Mouse (Mus musculus): ENCODE results near the gene Zfp618. TPM values are rescaled to one million over a fixed set of nuclear protein-coding genes. Genes with fewer than 3 reads are reported as not detected.

Zfp618 gene
- polyA plus RNA-seq, 1 experiment, result 12.8 TPM

GRCm38 (mm10) chr4:63030157-63030556 is 64.8 kb downstream of the Zfp618 start:
- no peak overlapping the region for H3K27ac ChIP-seq (ENCODE audit: control insufficient read depth, insufficient read depth, low read depth, low read length)
- no peak for TF ChIP-seq CTCF (IDR thresholded peaks at IDR 0.05; ENCODE audit: control insufficient read depth, insufficient read depth, insufficient replicate concordance, low read depth, low read length)
- TF ChIP-seq POLR2A (IDR thresholded peaks at IDR 0.05; ENCODE audit: control insufficient read depth, low read depth, low read length), result no peak
- H3K36me3 ChIP-seq (ENCODE audit: control insufficient read depth, insufficient read depth, low read length), result no peaks in the 10 kb centered on the region
- H3K4me3 ChIP-seq (ENCODE audit: control insufficient read depth, low read depth, low read length), result no peak overlapping the region
- H3K4me1 ChIP-seq (ENCODE audit: control insufficient read depth, insufficient read depth, low read length), result no peaks in the 10 kb centered on the region
- H3K27me3 ChIP-seq (ENCODE audit: control insufficient read depth, insufficient read depth, low read length), result no peaks in the 10 kb centered on the region

DNA sequence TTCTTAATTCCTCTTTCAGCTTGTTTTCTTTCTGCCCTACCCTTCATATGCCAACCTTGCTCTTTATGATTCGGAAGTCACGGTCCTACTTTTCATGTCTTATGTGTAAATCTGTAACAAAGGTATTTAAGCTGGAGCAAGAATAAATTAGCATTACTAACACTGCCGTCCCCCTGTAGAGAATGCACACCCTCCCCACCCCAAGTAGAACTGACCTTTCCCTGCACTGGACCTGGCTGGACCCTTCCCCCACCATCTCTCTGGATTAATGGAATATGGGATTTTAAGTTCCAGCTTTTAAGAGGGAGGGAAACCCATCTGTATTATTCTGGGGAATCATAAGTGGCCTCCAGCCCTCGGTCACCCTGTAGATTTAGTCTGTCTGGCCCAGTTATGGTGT is 65.9 kb downstream of the Zfp618 start:
- Histone ChIP-seq H3K4me1 (ENCODE audit: control insufficient read depth, insufficient read depth, low read length) (no peaks in the 10 kb centered on the region), H3K27me3 (ENCODE audit: control insufficient read depth, insufficient read depth, low read length) (no peaks in the 10 kb centered on the region), H3K27ac (ENCODE audit: control insufficient read depth, insufficient read depth, low read depth, low read length) (no peak overlapping the region), H3K36me3 (ENCODE audit: control insufficient read depth, insufficient read depth, low read length) (no peaks in the 10 kb centered on the region), H3K4me3 (ENCODE audit: control insufficient read depth, low read depth, low read length) (no peak overlapping the region)
- TF ChIP-seq CTCF (IDR thresholded peaks at IDR 0.05; ENCODE audit: control insufficient read depth, insufficient read depth, insufficient replicate concordance, low read depth, low read length) (no peak), POLR2A (IDR thresholded peaks at IDR 0.05; ENCODE audit: control insufficient read depth, low read depth, low read length) (no peak)

GRCm38 (mm10) chr4:63032581-63033006 is 67.2 kb downstream of the Zfp618 start:
- no peak overlapping the region for H3K27ac ChIP-seq (ENCODE audit: control insufficient read depth, insufficient read depth, low read depth, low read length)
- no peaks in the 10 kb centered on the region for H3K27me3 ChIP-seq (ENCODE audit: control insufficient read depth, insufficient read depth, low read length)
- no peak for TF ChIP-seq CTCF (IDR thresholded peaks at IDR 0.05; ENCODE audit: control insufficient read depth, insufficient read depth, insufficient replicate concordance, low read depth, low read length)
- no peak for TF ChIP-seq POLR2A (IDR thresholded peaks at IDR 0.05; ENCODE audit: control insufficient read depth, low read depth, low read length)
- H3K4me1 ChIP-seq (ENCODE audit: control insufficient read depth, insufficient read depth, low read length), result no peaks in the 10 kb centered on the region
- H3K36me3 ChIP-seq (ENCODE audit: control insufficient read depth, insufficient read depth, low read length), result no peaks in the 10 kb centered on the region
- no peak overlapping the region for H3K4me3 ChIP-seq (ENCODE audit: control insufficient read depth, low read depth, low read length)

DNA sequence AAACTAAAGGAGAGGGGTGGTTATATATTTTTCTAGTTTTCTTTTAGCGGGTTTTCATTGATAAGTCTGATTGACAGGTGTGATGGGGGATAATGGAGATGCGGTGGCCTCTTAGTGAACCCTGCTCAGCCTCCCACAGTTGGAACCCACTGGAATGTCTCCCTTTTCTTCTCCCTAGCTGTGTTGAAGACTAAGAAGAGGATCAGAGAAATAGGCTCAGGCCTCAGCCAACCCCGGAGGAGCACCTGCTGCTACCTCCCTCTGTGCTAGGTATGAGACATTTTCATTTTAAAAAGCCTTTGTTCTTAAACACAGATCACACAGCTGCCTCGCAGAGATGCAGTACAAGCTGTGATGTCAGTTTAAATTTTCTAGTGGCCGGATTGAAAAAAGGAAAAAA is 68.4 kb downstream of the Zfp618 start:
- Histone ChIP-seq H3K27ac (ENCODE audit: control insufficient read depth, insufficient read depth, low read depth, low read length) (no peak overlapping the region), H3K27me3 (ENCODE audit: control insufficient read depth, insufficient read depth, low read length) (no peaks in the 10 kb centered on the region), H3K4me3 (ENCODE audit: control insufficient read depth, low read depth, low read length) (no peak overlapping the region), H3K36me3 (ENCODE audit: control insufficient read depth, insufficient read depth, low read length) (no peaks in the 10 kb centered on the region), H3K4me1 (ENCODE audit: control insufficient read depth, insufficient read depth, low read length) (no peaks in the 10 kb centered on the region)
- TF ChIP-seq POLR2A (IDR thresholded peaks at IDR 0.05; ENCODE audit: control insufficient read depth, low read depth, low read length) (no peak), CTCF (IDR thresholded peaks at IDR 0.05; ENCODE audit: control insufficient read depth, insufficient read depth, insufficient replicate concordance, low read depth, low read length) (no peak)

GRCm38 (mm10) chr4:63035991-63036390 is 70.6 kb downstream of the Zfp618 start:
- H3K36me3 ChIP-seq (ENCODE audit: control insufficient read depth, insufficient read depth, low read length), result no peaks in the 10 kb centered on the region
- TF ChIP-seq CTCF (IDR thresholded peaks at IDR 0.05; ENCODE audit: control insufficient read depth, insufficient read depth, insufficient replicate concordance, low read depth, low read length) (no peak), POLR2A (IDR thresholded peaks at IDR 0.05; ENCODE audit: control insufficient read depth, low read depth, low read length) (no peak)
- H3K27ac ChIP-seq (ENCODE audit: control insufficient read depth, insufficient read depth, low read depth, low read length), result no peak overlapping the region
- H3K4me3 ChIP-seq (ENCODE audit: control insufficient read depth, low read depth, low read length), result no peak overlapping the region
- no peaks in the 10 kb centered on the region for H3K4me1 ChIP-seq (ENCODE audit: control insufficient read depth, insufficient read depth, low read length)
- no peaks in the 10 kb centered on the region for H3K27me3 ChIP-seq (ENCODE audit: control insufficient read depth, insufficient read depth, low read length)

GRCm38 (mm10) chr4:63036790-63037189 is 71.4 kb downstream of the Zfp618 start:
- no peak for TF ChIP-seq CTCF (IDR thresholded peaks at IDR 0.05; ENCODE audit: control insufficient read depth, insufficient read depth, insufficient replicate concordance, low read depth, low read length)
- no peak for TF ChIP-seq POLR2A (IDR thresholded peaks at IDR 0.05; ENCODE audit: control insufficient read depth, low read depth, low read length)
- Histone ChIP-seq H3K4me1 (ENCODE audit: control insufficient read depth, insufficient read depth, low read length) (no peaks in the 10 kb centered on the region), H3K27ac (ENCODE audit: control insufficient read depth, insufficient read depth, low read depth, low read length) (no peak overlapping the region), H3K27me3 (ENCODE audit: control insufficient read depth, insufficient read depth, low read length) (no peaks in the 10 kb centered on the region), H3K36me3 (ENCODE audit: control insufficient read depth, insufficient read depth, low read length) (no peaks in the 10 kb centered on the region), H3K4me3 (ENCODE audit: control insufficient read depth, low read depth, low read length) (no peak overlapping the region)

DNA sequence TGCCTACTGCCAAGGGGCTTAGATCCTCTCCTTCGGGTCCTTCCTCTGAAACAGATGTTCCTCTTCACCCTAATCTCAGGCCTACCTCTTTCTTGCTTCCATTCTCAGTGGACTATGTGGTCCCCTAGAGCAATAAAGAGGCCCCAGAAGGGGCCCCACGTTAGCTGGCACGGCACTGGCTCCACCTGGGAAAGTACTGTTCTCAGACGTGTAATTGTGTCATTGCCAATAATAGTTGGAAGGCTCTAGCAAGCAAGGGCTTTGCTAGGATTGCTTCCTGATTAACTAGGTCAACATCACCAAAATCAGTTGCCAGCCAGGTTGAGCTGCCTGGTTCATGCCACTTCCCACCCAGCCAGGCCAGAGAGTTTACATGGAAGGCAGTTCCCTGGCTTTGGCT is 72.2 kb downstream of the Zfp618 start:
- no peak overlapping the region for H3K4me3 ChIP-seq (ENCODE audit: control insufficient read depth, low read depth, low read length)
- TF ChIP-seq CTCF (IDR thresholded peaks at IDR 0.05; ENCODE audit: control insufficient read depth, insufficient read depth, insufficient replicate concordance, low read depth, low read length) (no peak), POLR2A (IDR thresholded peaks at IDR 0.05; ENCODE audit: control insufficient read depth, low read depth, low read length) (no peak)
- H3K36me3 ChIP-seq (ENCODE audit: control insufficient read depth, insufficient read depth, low read length), result no peaks in the 10 kb centered on the region
- no peak overlapping the region for H3K27ac ChIP-seq (ENCODE audit: control insufficient read depth, insufficient read depth, low read depth, low read length)
- H3K4me1 ChIP-seq (ENCODE audit: control insufficient read depth, insufficient read depth, low read length), result no peaks in the 10 kb centered on the region
- no peaks in the 10 kb centered on the region for H3K27me3 ChIP-seq (ENCODE audit: control insufficient read depth, insufficient read depth, low read length)

GRCm38 (mm10) chr4:63038265-63038664 is 72.9 kb downstream of the Zfp618 start:
- Histone ChIP-seq H3K4me3 (ENCODE audit: control insufficient read depth, low read depth, low read length) (no peak overlapping the region), H3K36me3 (ENCODE audit: control insufficient read depth, insufficient read depth, low read length) (no peaks in the 10 kb centered on the region), H3K27ac (ENCODE audit: control insufficient read depth, insufficient read depth, low read depth, low read length) (no peak overlapping the region), H3K27me3 (ENCODE audit: control insufficient read depth, insufficient read depth, low read length) (no peaks in the 10 kb centered on the region), H3K4me1 (ENCODE audit: control insufficient read depth, insufficient read depth, low read length) (no peaks in the 10 kb centered on the region)
- TF ChIP-seq CTCF (IDR thresholded peaks at IDR 0.05; ENCODE audit: control insufficient read depth, insufficient read depth, insufficient replicate concordance, low read depth, low read length) (no peak), POLR2A (IDR thresholded peaks at IDR 0.05; ENCODE audit: control insufficient read depth, low read depth, low read length) (no peak)

Data from testis, adult 2 months (tissue).